Mouse (Mus musculus): ENCODE measurements around the gene Psmb3. TPM values are rescaled to one million over a fixed set of nuclear protein-coding genes. Genes with fewer than 3 reads are reported as not detected.

The Psmb3 gene
- polyA plus RNA-seq, 1 experiment from 2014 or later = 561 TPM

GRCm38 (mm10) chr11:97714784-97715760 is 11.9 kb downstream of the Psmb3 start:
- ATAC-seq (replicated peaks; ENCODE audit: low FRiP score) = no peak
- no peak overlapping the region for H3K4me3 ChIP-seq (ENCODE audit: low read depth, low read length)
- H3K36me3 ChIP-seq (ENCODE audit: control insufficient read depth, insufficient read depth, low read length) = peaks cover 30% of the 10 kb centered on the region
- H3K9me3 ChIP-seq (ENCODE audit: control insufficient read depth, low read length) = no peaks in the 10 kb centered on the region
- H3K9ac ChIP-seq (ENCODE audit: low read depth, low read length) = no peak overlapping the region
- no peak overlapping the region for H3K27ac ChIP-seq (ENCODE audit: low read depth, low read length)
- 83% methylated on average over 14 of the region's 14 CpGs for WGBS
- no peak for DNase-seq (ENCODE audit: low spot score)
- no peak overlapping the region for H3K4me2 ChIP-seq
- H3K27me3 ChIP-seq (replicated peaks; ENCODE audit: control insufficient read depth, insufficient read depth, low read length) = no peaks in the 10 kb centered on the region
- H3K4me1 ChIP-seq (replicated peaks; ENCODE audit: control insufficient read depth, insufficient read depth, low read length) = 0 out of 2 replicates have a peak, but pooled peaks cover 2% of the 10 kb centered on the region

GRCm38 (mm10) chr11:97716021-97716420 is 12.8 kb downstream of the Psmb3 start:
- no peaks in the 10 kb centered on the region for H3K9me3 ChIP-seq (ENCODE audit: control insufficient read depth, low read length)
- H3K27ac ChIP-seq (ENCODE audit: low read depth, low read length) = no peak overlapping the region
- no peak overlapping the region for H3K4me3 ChIP-seq (ENCODE audit: low read depth, low read length)
- no peak overlapping the region for H3K9ac ChIP-seq (ENCODE audit: low read depth, low read length)
- ATAC-seq (replicated peaks; ENCODE audit: low FRiP score) (no peak), DNase-seq (ENCODE audit: low spot score) (no peak)
- 0 out of 2 replicates have a peak, but pooled peaks cover 2% of the 10 kb centered on the region for H3K4me1 ChIP-seq (replicated peaks; ENCODE audit: control insufficient read depth, insufficient read depth, low read length)
- no peak overlapping the region for H3K4me2 ChIP-seq
- WGBS = 82% methylated on average over 8 of the region's 8 CpGs
- H3K27me3 ChIP-seq (replicated peaks; ENCODE audit: control insufficient read depth, insufficient read depth, low read length) = no peaks in the 10 kb centered on the region
- peaks cover 38% of the 10 kb centered on the region for H3K36me3 ChIP-seq (ENCODE audit: control insufficient read depth, insufficient read depth, low read length)

GRCm38 (mm10) chr11:97717369-97718280 is 14.4 kb downstream of the Psmb3 start:
- Histone ChIP-seq H3K4me2 (no peak overlapping the region), H3K27me3 (replicated peaks; ENCODE audit: control insufficient read depth, insufficient read depth, low read length) (no peaks in the 10 kb centered on the region), H3K9ac (ENCODE audit: low read depth, low read length) (no peak overlapping the region), H3K4me3 (ENCODE audit: low read depth, low read length) (no peak overlapping the region), H3K36me3 (ENCODE audit: control insufficient read depth, insufficient read depth, low read length) (peaks cover 48% of the 10 kb centered on the region), H3K27ac (ENCODE audit: low read depth, low read length) (no peak overlapping the region), H3K9me3 (ENCODE audit: control insufficient read depth, low read length) (no peaks in the 10 kb centered on the region; the same call in 1 of the 2 replicates), H3K4me1 (replicated peaks; ENCODE audit: control insufficient read depth, insufficient read depth, low read length) (0 out of 2 replicates have a peak, but pooled peaks cover 2% of the 10 kb centered on the region)
- 80% methylated on average over 26 of the region's 26 CpGs for WGBS
- no peak for ATAC-seq (replicated peaks; ENCODE audit: low FRiP score)
- no peak for DNase-seq (ENCODE audit: low spot score)

DNA sequence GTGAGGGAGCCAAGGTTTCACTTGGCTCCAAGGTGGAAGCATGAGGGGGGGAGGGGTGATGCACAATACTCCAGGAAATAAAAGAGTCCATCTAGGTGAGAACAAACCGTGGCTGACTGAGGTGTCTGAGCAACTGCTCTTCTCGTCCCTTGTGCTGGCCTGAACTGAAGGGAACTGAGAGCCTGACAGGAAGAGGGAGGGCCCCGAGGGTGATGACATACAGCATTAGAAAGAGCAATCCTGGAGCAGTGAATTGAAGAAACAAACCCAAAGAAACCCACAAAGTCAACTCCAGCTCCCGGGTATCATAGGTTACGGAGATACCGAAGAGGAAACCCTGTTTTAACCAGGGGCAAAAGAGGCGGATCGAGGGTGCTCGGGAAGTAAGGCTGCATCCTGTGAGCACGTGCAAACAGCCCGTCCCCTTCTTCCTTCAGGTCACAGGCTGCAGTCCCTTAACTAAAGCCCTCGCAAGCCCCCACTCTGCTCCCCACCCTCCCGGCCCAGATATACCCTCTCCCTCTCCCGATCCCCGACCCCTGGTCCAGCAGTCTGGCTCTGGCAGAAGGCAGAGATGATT is 15.2 kb downstream of the Psmb3 start:
- Histone ChIP-seq H3K4me2 (no peak overlapping the region), H3K27me3 (replicated peaks; ENCODE audit: control insufficient read depth, insufficient read depth, low read length) (no peaks in the 10 kb centered on the region), H3K36me3 (ENCODE audit: control insufficient read depth, insufficient read depth, low read length) (peaks cover 49% of the 10 kb centered on the region), H3K4me1 (replicated peaks; ENCODE audit: control insufficient read depth, insufficient read depth, low read length) (0 out of 2 replicates have a peak, but pooled peaks cover 2% of the 10 kb centered on the region), H3K9me3 (ENCODE audit: control insufficient read depth, low read length) (no peaks in the 10 kb centered on the region; the same call in 1 of the 2 replicates), H3K9ac (ENCODE audit: low read depth, low read length) (no peak overlapping the region), H3K27ac (ENCODE audit: low read depth, low read length) (no peak overlapping the region), H3K4me3 (ENCODE audit: low read depth, low read length) (no peak overlapping the region)
- 63% methylated on average over 15 of the region's 15 CpGs for WGBS
- ATAC-seq (replicated peaks; ENCODE audit: low FRiP score) (no peak), DNase-seq (ENCODE audit: low spot score) (no peak)

- ATAC-seq (replicated peaks; ENCODE audit: low FRiP score) (no peak), DNase-seq (ENCODE audit: low spot score) (no peak)
- Histone ChIP-seq H3K27ac (ENCODE audit: low read depth, low read length) (no peak overlapping the region), H3K9ac (ENCODE audit: low read depth, low read length) (no peak overlapping the region), H3K4me3 (ENCODE audit: low read depth, low read length) (no peak overlapping the region), H3K4me1 (replicated peaks; ENCODE audit: control insufficient read depth, insufficient read depth, low read length) (0 out of 2 replicates have a peak, but pooled peaks cover 2% of the 10 kb centered on the region), H3K36me3 (ENCODE audit: control insufficient read depth, insufficient read depth, low read length) (peaks cover 51% of the 10 kb centered on the region), H3K4me2 (no peak overlapping the region), H3K27me3 (replicated peaks; ENCODE audit: control insufficient read depth, insufficient read depth, low read length) (no peaks in the 10 kb centered on the region), H3K9me3 (ENCODE audit: control insufficient read depth, low read length) (no peaks in the 10 kb centered on the region; the same call in 1 of the 2 replicates)
- WGBS = 85% methylated on average over 4 of the region's 4 CpGs
Measured at GRCm38 (mm10) chr11:97719041-97719440, 15.8 kb downstream of the Psmb3 start.

DNA sequence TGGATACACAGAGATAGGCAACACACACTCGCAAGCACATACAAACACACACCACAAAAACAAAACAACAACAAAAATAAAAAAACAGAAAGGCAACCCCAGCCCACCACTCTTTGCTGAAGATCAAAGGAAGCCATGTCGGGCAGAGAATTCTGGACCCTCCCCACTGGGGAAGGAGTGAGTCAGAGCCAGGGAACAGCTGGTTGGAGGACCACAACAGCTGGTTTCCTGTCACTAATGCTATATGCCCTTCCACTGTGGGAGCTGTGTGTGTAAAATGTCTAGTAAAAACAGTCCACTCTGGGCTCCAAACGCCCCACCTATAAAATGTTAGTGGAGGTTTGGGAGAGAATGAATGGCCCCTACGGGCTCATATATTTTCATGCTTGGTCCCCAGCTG is 18.1 kb downstream of the Psmb3 start:
- Histone ChIP-seq H3K4me1 (replicated peaks; ENCODE audit: control insufficient read depth, insufficient read depth, low read length) (0 out of 2 replicates have a peak, but pooled peaks cover 2% of the 10 kb centered on the region), H3K9me3 (ENCODE audit: control insufficient read depth, low read length) (no peaks in the 10 kb centered on the region; the same call in 1 of the 2 replicates), H3K4me3 (ENCODE audit: low read depth, low read length) (no peak overlapping the region), H3K36me3 (ENCODE audit: control insufficient read depth, insufficient read depth, low read length) (peaks cover 62% of the 10 kb centered on the region), H3K4me2 (no peak overlapping the region), H3K9ac (ENCODE audit: low read depth, low read length) (no peak overlapping the region), H3K27me3 (replicated peaks; ENCODE audit: control insufficient read depth, insufficient read depth, low read length) (no peaks in the 10 kb centered on the region), H3K27ac (ENCODE audit: low read depth, low read length) (no peak overlapping the region)
- ATAC-seq (replicated peaks; ENCODE audit: low FRiP score) (no peak), DNase-seq (ENCODE audit: low spot score) (no peak)
- WGBS = 92% methylated on average over 4 of the region's 4 CpGs

GRCm38 (mm10) chr11:97723709-97724108 is 20.5 kb downstream of the Psmb3 start:
- H3K9ac ChIP-seq (ENCODE audit: low read depth, low read length) = no peak overlapping the region
- H3K9me3 ChIP-seq (ENCODE audit: control insufficient read depth, low read length) = no peaks in the 10 kb centered on the region; the same call in 1 of the 2 replicates
- no peaks in the 10 kb centered on the region for H3K27me3 ChIP-seq (replicated peaks; ENCODE audit: control insufficient read depth, insufficient read depth, low read length)
- peaks cover 65% of the 10 kb centered on the region for H3K36me3 ChIP-seq (ENCODE audit: control insufficient read depth, insufficient read depth, low read length)
- DNase-seq (ENCODE audit: low spot score) (no peak), ATAC-seq (replicated peaks; ENCODE audit: low FRiP score) (no peak)
- 60% methylated on average over 7 of the region's 7 CpGs for WGBS
- H3K4me3 ChIP-seq (ENCODE audit: low read depth, low read length) = no peak overlapping the region
- H3K4me1 ChIP-seq (replicated peaks; ENCODE audit: control insufficient read depth, insufficient read depth, low read length) = 0 out of 2 replicates have a peak, but pooled peaks cover 2% of the 10 kb centered on the region
- H3K4me2 ChIP-seq = no peak overlapping the region
- H3K27ac ChIP-seq (ENCODE audit: low read depth, low read length) = no peak overlapping the region

DNA sequence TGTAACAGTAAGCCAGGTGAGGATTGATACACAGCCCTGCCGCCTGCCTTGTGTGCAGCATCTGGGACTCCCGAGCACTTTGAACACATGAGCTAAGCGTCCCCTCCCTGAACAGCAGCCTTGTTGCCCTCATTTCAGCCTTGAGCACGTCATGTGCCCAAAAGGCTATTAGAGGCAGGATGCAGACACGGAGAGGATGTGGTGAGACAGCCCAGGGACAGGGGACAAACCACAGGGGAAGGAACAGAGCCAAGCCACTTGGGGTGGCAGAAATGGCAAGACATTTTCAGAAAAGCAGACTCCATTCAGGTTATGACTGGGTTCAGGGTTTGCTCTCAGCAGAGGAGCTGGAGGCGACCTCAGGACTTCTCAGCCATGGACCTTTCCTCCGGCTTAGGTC is 25.1 kb downstream of the Psmb3 start:
- ATAC-seq (replicated peaks; ENCODE audit: low FRiP score) (no peak), DNase-seq (ENCODE audit: low spot score) (no peak)
- Histone ChIP-seq H3K9ac (ENCODE audit: low read depth, low read length) (no peak overlapping the region), H3K4me2 (no peak overlapping the region), H3K4me3 (ENCODE audit: low read depth, low read length) (no peak overlapping the region), H3K27me3 (replicated peaks; ENCODE audit: control insufficient read depth, insufficient read depth, low read length) (no peaks in the 10 kb centered on the region), H3K4me1 (replicated peaks; ENCODE audit: control insufficient read depth, insufficient read depth, low read length) (peaks cover 6% of the 10 kb centered on the region; the same call in 1 of the 2 replicates), H3K27ac (ENCODE audit: low read depth, low read length) (0 out of 2 replicates have a peak overlapping the region, but pooled peaks have one; percentile 46), H3K36me3 (ENCODE audit: control insufficient read depth, insufficient read depth, low read length) (peaks cover 35% of the 10 kb centered on the region), H3K9me3 (ENCODE audit: control insufficient read depth, low read length) (no peaks in the 10 kb centered on the region)
- 62% methylated on average over 7 of the region's 7 CpGs for WGBS
